ENCODE assay signal across 8 mouse cellular contexts in genomic region chr13:23449235-23450095, GRCm38 (mm10). TPM values are rescaled to one million over a fixed set of nuclear protein-coding genes. Genes with fewer than 3 reads are reported as not detected.
A peak's percentile ranks its signal among the peaks of the same experiment; 100 is the strongest.
DNase-seq lines count a peak whose midpoint lies in the region; ATAC-seq and TF ChIP-seq lines count a peak whose summit lies in the region.

No protein-coding gene starts in this region.

- peak overlapping the region; percentile 60 to 70 for H3K4me3 ChIP-seq in ES-E14 (ENCODE audit: insufficient read depth in 1 of 2, low read depth in 1 of 2, low read length in 2 of 2, poor library complexity in 1 of 2, severe bottlenecking in 1 of 2)
- H3K4me3 ChIP-seq in kidney, embryonic 16.5 days (ENCODE audit: low read length) = peak overlapping the region; percentile 62
- peak overlapping the region; percentile 47 for H3K4me3 ChIP-seq in lung, postnatal 0 days (ENCODE audit: low read depth, low read length)

- WGBS in kidney, embryonic 16.5 days = under 1% methylated on average over 24 of the region's 24 CpGs
- WGBS in lung, postnatal 0 days = under 1% methylated on average over 24 of the region's 24 CpGs

- in situ Hi-C loops in ES-E14 (cut with MboI; ENCODE audit: low sequenced_read_pairs in 2 of 2, unreplicated experiment in 2 of 2) = loop anchor here (25.0 kb wide), 1 partner anchor 1537 kb away; no protein-coding TSS in a partner anchor

- DNase-seq in 3134 (ENCODE audit: extremely low read depth, insufficient read length, low spot score) = peak; percentile 92
- no peak for DNase-seq in ES-E14 (ENCODE audit: low read depth, low spot score)
- peak; percentile 70 to 82 for DNase-seq in cerebellum, postnatal 25 days
- DNase-seq in heart, adult 18-20 months = peak; percentile 64 to 74
- peak; percentile 92 for DNase-seq in lung, postnatal 0 days (ENCODE audit: low spot score)
- peak; percentile 47 for DNase-seq in right cerebral cortex, postnatal 14 days
- DNase-seq in ovary, postnatal 14 days (ENCODE audit: low spot score) = no peak

- H3K27ac ChIP-seq in ES-E14 (ENCODE audit: insufficient read depth, low read depth, low read length, poor library complexity, severe bottlenecking) = no peak overlapping the region
- no peak overlapping the region for H3K27ac ChIP-seq in kidney, embryonic 16.5 days (ENCODE audit: low read length)
- no peak overlapping the region for H3K27ac ChIP-seq in lung, postnatal 0 days (ENCODE audit: low read length)

- no peak for TF ChIP-seq CTCF in lung, postnatal 0 days (IDR thresholded peaks at IDR 0.05)

- H3K4me1 ChIP-seq in ES-E14 (ENCODE audit: control insufficient read depth in 2 of 2, insufficient read depth in 2 of 2, low read length in 2 of 2, poor library complexity in 1 of 2) = peaks cover 3 to 4% of the 10 kb centered on the region in 2 experiments; a peak in 2 of 4 replicates
- peaks cover 9% of the 10 kb centered on the region for H3K4me1 ChIP-seq in kidney, embryonic 16.5 days (ENCODE audit: insufficient read depth, low read length)
- no peaks in the 10 kb centered on the region for H3K4me1 ChIP-seq in lung, postnatal 0 days (ENCODE audit: insufficient read depth, low read depth, low read length)

- H3K9ac ChIP-seq in ES-E14 (ENCODE audit: insufficient read depth, low read depth, low read length, poor library complexity, severe bottlenecking) = no peak overlapping the region
- peak overlapping the region; percentile 54 for H3K9ac ChIP-seq in kidney, embryonic 16.5 days (replicated peaks; ENCODE audit: low read length)
- peak overlapping the region; percentile 26; the same call in 1 of the 2 replicates for H3K9ac ChIP-seq in lung, postnatal 0 days (replicated peaks; ENCODE audit: low read depth)

- no peak for TF ChIP-seq EP300 in lung, postnatal 0 days (IDR thresholded peaks at IDR 0.05)

- no peaks in the 10 kb centered on the region for H3K9me3 ChIP-seq in ES-E14 (ENCODE audit: control insufficient read depth, insufficient read depth, low read depth, low read length)
- no peaks in the 10 kb centered on the region for H3K9me3 ChIP-seq in kidney, embryonic 16.5 days (ENCODE audit: low read length)
- H3K9me3 ChIP-seq in lung, postnatal 0 days (ENCODE audit: low read length) = no peaks in the 10 kb centered on the region

- ATAC-seq in kidney, embryonic 16.5 days (ENCODE audit: low FRiP score, low TSS enrichment) = no peak
- no peak for ATAC-seq in lung, postnatal 0 days

- peak overlapping the region; percentile 79 for H3K4me2 ChIP-seq in kidney, embryonic 16.5 days (replicated peaks; ENCODE audit: low read depth, low read length)
- H3K4me2 ChIP-seq in lung, postnatal 0 days (replicated peaks; ENCODE audit: low read depth, low read length) = peak overlapping the region; percentile 68

- no peaks in the 10 kb centered on the region for H3K36me3 ChIP-seq in ES-E14 (ENCODE audit: control insufficient read depth, insufficient read depth, low read length, poor library complexity, severe bottlenecking)
- H3K36me3 ChIP-seq in kidney, embryonic 16.5 days (ENCODE audit: insufficient read depth, low read length) = no peaks in the 10 kb centered on the region
- H3K36me3 ChIP-seq in lung, postnatal 0 days (ENCODE audit: insufficient read depth, low read length) = no peaks in the 10 kb centered on the region

- H3K27me3 ChIP-seq in kidney, embryonic 16.5 days (ENCODE audit: insufficient read depth, low read length) = no peaks in the 10 kb centered on the region
- H3K27me3 ChIP-seq in lung, postnatal 0 days (replicated peaks; ENCODE audit: insufficient read depth, low read length) = no peaks in the 10 kb centered on the region

TF ChIP-seq in ES-E14, 5 proteins besides CTCF, POLR2A, EP300 and RAD21:
- 0 out of 2 replicates have a peak, but pooled peaks have one; percentile 34 for TF ChIP-seq MAFK (IDR thresholded peaks at IDR 0.05; ENCODE audit: insufficient read depth, low read depth, low read length)
- no peak for TF ChIP-seq ZC3H11A (IDR thresholded peaks at IDR 0.05; ENCODE audit: borderline replicate concordance, low read depth, low read length)
- TF ChIP-seq HCFC1 (IDR thresholded peaks at IDR 0.05; ENCODE audit: borderline replicate concordance, insufficient read depth, low read length) = 0 out of 2 replicates have a peak, but pooled peaks have one; percentile 24
- TF ChIP-seq ZNF384 (IDR thresholded peaks at IDR 0.05; ENCODE audit: low read depth, low read length) = no peak
- TF ChIP-seq CHD2 (IDR thresholded peaks at IDR 0.05; ENCODE audit: low read depth, low read length) = no peak

RNA-seq across cellular contexts. Expression of gene Btn1a1, which starts 16.2 kb away (rescaled TPM):
- 0.11 and 0.62 TPM in 2 replicates for total RNA-seq in ES-E14 (2012; rRNA removed)
- not detected for total RNA-seq in heart, adult 18-20 months (2021)
- 0.08 and 0.11 TPM in 2 replicates for polyA plus RNA-seq in kidney, embryonic 16.5 days (2015; fragmentation: Nextera tagmentation; extraction: Ambion mirVana)
- polyA plus RNA-seq in lung, postnatal 0 days (2015; fragmentation: Nextera tagmentation; extraction: Ambion mirVana) = 0.14 and 0.21 TPM in 2 replicates

RNA-seq across cellular contexts. Expression of gene Abt1, which starts 25.8 kb away (rescaled TPM):
- total RNA-seq in ES-E14 (2012; rRNA removed) = 10.5 and 15.5 TPM in 2 replicates
- 1 to 10 TPM; 4.6 to 4.7 TPM for total RNA-seq in heart, adult 18-20 months (2021)
- 13.7 and 14.6 TPM in 2 replicates for polyA plus RNA-seq in kidney, embryonic 16.5 days (2015; fragmentation: Nextera tagmentation; extraction: Ambion mirVana)
- polyA plus RNA-seq in lung, postnatal 0 days (2015; fragmentation: Nextera tagmentation; extraction: Ambion mirVana) = 8.4 and 8.7 TPM in 2 replicates

RNA-seq across cellular contexts. Expression of gene Btn2a2, which starts 39.2 kb away (rescaled TPM):
- total RNA-seq in ES-E14 (2012; rRNA removed) = 0.95 and 1.5 TPM in 2 replicates
- not detected for total RNA-seq in heart, adult 18-20 months (2021)
- 0.50 and 0.54 TPM in 2 replicates for polyA plus RNA-seq in kidney, embryonic 16.5 days (2015; fragmentation: Nextera tagmentation; extraction: Ambion mirVana)
- 0.06 and 0.07 TPM in 2 replicates for polyA plus RNA-seq in lung, postnatal 0 days (2015; fragmentation: Nextera tagmentation; extraction: Ambion mirVana)

Comparison
In these comparisons a context has a peak if more than half of its experiments do, and no peak if none do; other contexts are left out.
1. DNase-seq: peak in 3134 (single experiment), cerebellum, postnatal 25 days (2 of 2), heart, adult 18-20 months (2 of 2), lung, postnatal 0 days (single experiment) and right cerebral cortex, postnatal 14 days (single experiment); none in ES-E14 (single experiment) and ovary, postnatal 14 days (single experiment).
2. Peak in every context shown above with its lines, with median percentiles within 50 percentile points of each other: H3K4me3 ChIP-seq.